Mouse (Mus musculus) common myeloid progenitor, adult 5-6 weeks (primary cell): ENCODE results near the gene Cd96. TPM values are rescaled to one million over a fixed set of nuclear protein-coding genes. Genes with fewer than 3 reads are reported as not detected.

ENCODE experiments used
- ATAC-seq: replicated peaks from 2 replicates; pipeline ENCODE4 v1.8.0; 2016; ENCODE audit warnings: low read depth, mild to moderate bottlenecking, moderate TSS enrichment, inconsistent platforms; ENCODE audit not compliant: poor library complexity, severe bottlenecking
- total RNA-seq: library from RNA; stranded (forward); fragments of 200-1000, 187-1606 nt; gene quantifications from 2 replicates; pipeline ENCODE4 v1.2.3, GENCODE M21; 2017

The Cd96 gene
- total RNA-seq, 1 experiment from 2014 or later, result 12.0 TPM

- ATAC-seq, result no peak
Measured at GRCm38 (mm10) chr16:46063278-46063677, 56.8 kb downstream of the Cd96 start.

GRCm38 (mm10) chr16:46046906-46047305, 73.1 kb downstream of the Cd96 start:
- ATAC-seq, result no peak

- ATAC-seq, result no peak
Measured at GRCm38 (mm10) chr16:46036261-46036660, 83.8 kb downstream of the Cd96 start.

GRCm38 (mm10) chr16:46033896-46034295, 86.2 kb downstream of the Cd96 start:
- no peak for ATAC-seq

- ATAC-seq, result no peak
Measured at GRCm38 (mm10) chr16:46022958-46023491, 97.0 kb downstream of the Cd96 start.

GRCm38 (mm10) chr16:46022189-46022928, 97.7 kb downstream of the Cd96 start:
- peak; percentile 96 for ATAC-seq

- no peak for ATAC-seq
Measured at GRCm38 (mm10) chr16:46021302-46021701, 98.7 kb downstream of the Cd96 start.

GRCm38 (mm10) chr16:46020396-46020795, 99.7 kb downstream of the Cd96 start:
- no peak for ATAC-seq

- no peak for ATAC-seq
Measured at GRCm38 (mm10) chr16:46019799-46020198, 100.3 kb downstream of the Cd96 start.

- no peak for ATAC-seq
Measured at GRCm38 (mm10) chr16:46019359-46019758, 100.7 kb downstream of the Cd96 start.

- no peak for ATAC-seq
Measured at GRCm38 (mm10) chr16:46011696-46012095, 108.4 kb downstream of the Cd96 start.

GRCm38 (mm10) chr16:46010906-46011220, 109.2 kb downstream of the Cd96 start:
- peak; percentile 5 for ATAC-seq

- ATAC-seq, result peak; percentile 96
Measured at GRCm38 (mm10) chr16:46010153-46010905, 109.7 kb downstream of the Cd96 start, which contains the start of gene Plcxd2. Gene Plcxd2 (minus strand): TSS chr16:46010218.

GRCm38 (mm10) chr16:46009717-46010116, 110.3 kb downstream of the Cd96 start:
- ATAC-seq, result no peak

- ATAC-seq, result no peak
Measured at GRCm38 (mm10) chr16:46008766-46009165, 111.3 kb downstream of the Cd96 start.

GRCm38 (mm10) chr16:46008036-46008605, 111.9 kb downstream of the Cd96 start:
- no peak for ATAC-seq

- no peak for ATAC-seq
Measured at GRCm38 (mm10) chr16:46006261-46006660, 113.8 kb downstream of the Cd96 start.

GRCm38 (mm10) chr16:46001550-46002166, 118.4 kb downstream of the Cd96 start:
- ATAC-seq, result peak; percentile 85

- ATAC-seq, result no peak
Measured at GRCm38 (mm10) chr16:46000976-46001375, 119.1 kb downstream of the Cd96 start.

GRCm38 (mm10) chr16:45999374-46000191, 120.5 kb downstream of the Cd96 start:
- ATAC-seq, result no peak
